Mouse (Mus musculus) ovary, postnatal 10 days (tissue): ENCODE data around the gene Stxbp4.

Experiments
- DNase-seq: peaks from one replicate; pipeline ENCODE4 v3.0.0; 2022; ENCODE audit warnings: low spot score

The Stxbp4 gene

DNA sequence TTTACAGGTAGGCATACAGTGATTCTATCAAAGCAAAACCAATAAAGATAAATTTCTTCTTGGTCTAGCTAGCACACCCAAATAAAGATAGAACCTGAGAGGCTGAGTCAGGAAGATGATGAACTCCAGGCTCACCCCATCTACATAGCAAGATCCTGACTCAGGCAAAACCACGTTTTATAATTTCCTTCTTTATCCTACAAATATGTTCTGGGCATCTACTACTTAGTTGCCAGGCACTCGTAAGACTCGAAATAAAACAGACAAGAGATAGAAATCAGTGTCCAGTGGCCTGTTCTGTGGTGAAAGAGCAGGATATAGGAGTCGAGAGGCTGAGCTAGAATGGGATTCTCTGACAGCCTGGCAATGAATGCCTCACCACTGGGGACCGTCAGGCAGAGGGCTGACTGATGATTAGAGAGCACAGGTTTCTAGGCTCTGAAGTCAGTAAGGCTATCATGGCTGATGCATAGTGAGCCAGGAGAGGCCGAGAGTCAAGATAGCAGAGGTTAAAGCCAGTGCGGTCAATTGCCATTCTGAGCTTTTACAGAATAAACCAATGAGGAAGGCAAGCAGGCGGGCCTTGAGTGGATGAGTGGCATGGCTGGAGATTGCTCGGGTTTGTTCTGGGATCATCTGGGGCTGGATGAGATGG, 12.5 kb upstream of the Stxbp4 start:
- DNase-seq, result no peak

GRCm38 (mm10) chr11:90649777-90650176, 11.9 kb upstream of the Stxbp4 start:
- no peak for DNase-seq

GRCm38 (mm10) chr11:90638312-90638830, 487 bp upstream of the Stxbp4 start:
- DNase-seq, result no peak

DNA sequence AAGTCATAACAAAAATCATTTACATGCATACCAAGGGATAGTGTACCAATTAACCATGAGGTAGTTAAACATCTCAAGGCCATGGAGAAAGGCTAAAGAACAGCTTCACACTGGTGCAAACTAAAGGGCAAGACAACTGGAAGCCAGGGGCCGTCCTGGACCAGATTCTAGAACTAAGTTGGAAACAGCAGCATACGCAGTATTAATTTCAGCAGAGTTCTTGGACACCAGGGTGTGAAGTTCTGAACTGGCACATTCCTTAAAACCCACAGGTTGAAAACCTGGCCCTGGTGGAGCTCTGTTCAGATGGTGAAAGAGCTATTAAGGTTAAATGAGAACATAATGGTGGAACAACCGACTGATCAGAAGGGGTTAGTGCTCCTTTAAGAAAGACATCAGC, 3.2 kb downstream of the Stxbp4 start:
- DNase-seq, result no peak

- DNase-seq, result no peak
Observed at GRCm38 (mm10) chr11:90632480-90632879, 5.4 kb downstream of the Stxbp4 start.

DNA sequence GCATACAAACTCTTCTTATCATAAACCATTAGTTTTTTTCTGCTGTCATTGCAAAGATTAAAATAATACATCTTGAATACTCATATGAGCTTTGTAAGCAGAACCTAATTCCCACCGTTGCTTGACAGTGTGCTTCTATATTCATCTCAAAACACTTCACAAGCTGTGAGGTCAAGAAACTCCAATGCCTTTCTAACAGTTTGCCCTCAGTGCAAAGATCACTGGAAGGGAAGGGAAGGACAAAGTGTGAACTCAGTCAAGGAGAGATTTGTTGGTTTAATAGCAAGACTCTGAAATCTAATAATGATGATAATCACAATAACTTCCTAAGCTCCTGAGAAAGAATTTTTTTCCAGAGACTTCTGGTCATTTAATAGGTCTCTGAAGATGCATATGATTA, 10.1 kb downstream of the Stxbp4 start:
- no peak for DNase-seq

- DNase-seq, result no peak
Observed at GRCm38 (mm10) chr11:90625174-90625573, 12.7 kb downstream of the Stxbp4 start.

DNA sequence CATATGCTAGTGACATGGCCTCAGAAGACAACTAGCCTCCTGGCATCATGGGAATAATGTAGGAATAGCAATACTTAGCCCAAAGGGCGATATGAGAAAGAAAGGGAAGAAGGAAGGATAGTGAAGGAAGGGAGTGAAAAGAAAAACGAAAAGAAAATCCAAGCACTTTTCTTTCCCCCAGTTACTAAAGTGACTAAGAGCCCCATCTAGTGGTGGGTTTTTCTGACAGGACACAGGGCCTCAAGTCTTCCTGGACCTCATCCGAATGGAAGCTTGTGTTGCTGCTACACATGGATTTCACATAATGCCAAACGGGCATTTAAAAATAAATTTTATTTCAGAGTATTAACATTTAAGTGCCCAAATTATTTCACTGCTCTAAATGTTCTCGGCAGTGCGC, 14.4 kb downstream of the Stxbp4 start:
- DNase-seq, result no peak

DNA sequence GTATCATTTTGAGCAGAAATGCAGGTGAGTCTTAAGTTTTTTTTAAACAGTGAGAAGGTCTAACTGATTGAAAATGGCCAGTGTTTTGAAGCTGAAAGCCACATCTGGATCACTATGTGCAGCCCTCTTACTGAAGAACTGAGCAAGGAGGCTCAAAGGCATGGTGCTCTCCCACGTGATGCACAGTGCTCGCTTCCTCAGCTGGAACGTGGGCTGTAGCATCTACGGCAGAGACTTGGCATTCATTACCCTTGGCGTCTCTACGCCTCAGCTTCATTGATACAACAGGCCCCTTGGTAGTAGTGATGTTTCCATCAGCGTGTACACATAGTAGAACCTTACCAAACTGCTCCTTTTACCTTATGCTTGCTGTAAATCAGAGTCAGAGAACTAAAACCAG, 15.4 kb downstream of the Stxbp4 start:
- DNase-seq, result no peak

DNA sequence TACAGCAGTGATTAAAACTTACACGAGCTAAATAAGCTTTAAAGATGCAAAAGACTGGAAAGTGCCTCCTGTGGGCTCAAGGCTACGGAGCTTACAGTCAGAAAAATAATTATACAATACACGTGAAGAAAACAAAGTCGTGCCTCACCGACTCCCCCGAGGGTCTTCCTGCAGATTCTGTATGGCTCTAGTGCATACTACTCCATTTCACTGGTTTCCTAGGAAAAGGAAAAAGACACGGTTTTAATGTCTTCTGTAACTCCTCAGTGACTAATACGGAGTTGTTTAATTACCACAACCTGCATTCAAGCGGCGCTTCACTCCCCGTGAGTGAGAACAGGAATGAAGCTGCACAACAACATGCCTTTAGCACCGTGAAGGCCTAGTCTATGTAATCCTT, 15.8 kb downstream of the Stxbp4 start:
- no peak for DNase-seq

GRCm38 (mm10) chr11:90616431-90616830, 21.5 kb downstream of the Stxbp4 start:
- DNase-seq, result no peak

- DNase-seq, result no peak
Observed at GRCm38 (mm10) chr11:90614743-90615142, 23.1 kb downstream of the Stxbp4 start.

GRCm38 (mm10) chr11:90612118-90612517, 25.8 kb downstream of the Stxbp4 start:
- DNase-seq, result no peak

GRCm38 (mm10) chr11:90603066-90603465, 34.8 kb downstream of the Stxbp4 start:
- no peak for DNase-seq

- DNase-seq, result no peak
Observed at GRCm38 (mm10) chr11:90595826-90596225, 42.1 kb downstream of the Stxbp4 start.

- no peak for DNase-seq
Observed at GRCm38 (mm10) chr11:90590996-90591395, 46.9 kb downstream of the Stxbp4 start.

DNA sequence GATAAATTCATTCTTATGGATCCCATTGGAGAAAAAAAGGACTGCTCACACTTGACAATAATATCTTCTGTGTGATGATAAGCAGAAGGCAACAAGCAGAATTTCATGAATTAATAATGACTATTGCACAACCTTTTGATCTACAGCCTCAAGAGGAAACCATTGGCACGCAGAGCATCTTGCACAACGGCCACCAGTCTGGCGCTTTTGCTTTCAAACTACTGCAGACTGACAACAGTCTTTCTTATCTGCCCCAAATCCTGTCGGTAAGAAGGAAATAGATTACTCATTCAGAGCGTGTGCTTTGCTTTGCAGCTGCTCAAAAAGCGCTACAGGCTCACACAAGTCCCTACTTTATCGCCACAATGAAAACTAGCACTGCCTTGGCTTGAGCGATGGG, 51.7 kb downstream of the Stxbp4 start:
- no peak for DNase-seq

DNA sequence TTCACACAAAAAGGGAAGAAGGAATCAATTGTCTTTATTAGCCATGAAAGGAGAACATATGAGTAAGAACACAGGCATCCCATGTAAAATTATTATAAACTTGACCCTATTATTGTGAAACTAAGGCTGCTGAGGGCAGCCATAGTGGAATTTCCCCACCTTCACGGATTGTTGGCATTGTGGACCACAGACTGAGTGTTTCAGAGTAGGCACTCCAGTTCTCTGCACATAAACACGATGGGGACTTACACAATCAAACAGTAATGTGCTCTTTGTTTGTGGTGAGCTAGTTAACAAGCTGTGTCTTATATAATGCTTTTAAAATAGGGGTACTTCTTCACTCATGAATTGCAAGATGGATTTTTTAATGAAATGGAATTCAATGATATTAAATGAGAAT, 52.1 kb downstream of the Stxbp4 start:
- DNase-seq, result no peak

GRCm38 (mm10) chr11:90577057-90577780, 60.7 kb downstream of the Stxbp4 start:
- DNase-seq, result no peak

DNA sequence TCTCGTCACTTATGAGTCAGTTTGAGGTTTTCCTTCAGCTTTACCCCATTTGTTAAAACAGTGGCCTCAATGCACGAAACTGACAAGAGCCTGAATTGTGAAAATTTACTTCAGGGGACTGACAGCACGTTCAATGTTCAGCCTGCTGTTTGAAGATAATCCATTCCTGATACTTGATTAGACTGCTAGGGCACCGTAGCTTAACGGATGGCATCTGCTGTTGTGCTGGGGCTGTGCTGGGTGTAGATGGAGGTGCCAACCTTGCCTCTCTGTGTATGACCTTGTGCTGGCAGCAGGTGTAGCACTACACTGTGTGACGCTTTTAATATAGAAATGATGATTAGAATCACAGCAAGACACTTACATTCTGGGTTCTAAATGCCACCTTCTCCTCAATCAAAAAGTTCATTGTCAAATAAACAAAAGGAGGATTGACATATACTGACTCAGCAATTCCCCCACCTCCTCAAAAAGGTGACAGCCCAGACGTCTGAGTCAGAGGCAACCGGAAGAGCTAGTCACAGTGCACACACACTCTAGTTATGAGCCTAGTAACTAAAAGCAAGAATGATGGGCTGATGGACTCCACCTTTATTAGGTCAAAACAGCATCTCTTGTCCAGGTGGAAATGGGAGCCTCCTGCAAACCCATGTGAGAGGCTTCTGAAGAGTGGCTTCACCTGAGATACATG, 61.5 kb downstream of the Stxbp4 start:
- no peak for DNase-seq

DNA sequence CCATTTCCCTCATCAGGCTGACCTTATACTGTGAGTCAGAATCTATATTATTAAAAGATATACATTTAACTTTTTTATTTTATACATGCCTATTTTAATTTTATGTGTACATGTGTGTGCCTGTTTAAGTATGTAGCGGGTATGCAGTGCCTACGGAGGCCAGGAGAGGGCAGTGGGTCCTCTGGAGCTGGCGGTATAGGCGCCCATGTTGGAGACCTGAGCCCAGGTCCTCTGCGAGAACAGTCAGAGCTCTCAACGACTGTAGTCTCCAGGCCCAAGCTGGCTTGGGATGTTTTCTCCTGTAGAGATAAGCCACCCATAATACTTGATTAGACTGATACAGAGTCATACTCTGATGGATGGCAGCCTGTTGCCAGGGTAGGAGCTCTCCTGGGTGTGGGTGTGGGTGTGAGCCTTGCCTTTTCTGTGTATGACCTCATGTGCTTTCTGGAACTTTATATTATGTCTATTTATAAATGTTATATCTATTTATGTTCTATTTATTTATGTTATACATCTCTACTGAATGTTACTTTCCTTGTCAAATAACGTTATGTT, 62.3 kb downstream of the Stxbp4 start:
- no peak for DNase-seq

- no peak for DNase-seq
Observed at GRCm38 (mm10) chr11:90570646-90571259, 67.1 kb downstream of the Stxbp4 start.
